Mouse (Mus musculus) MEL (cell line): Measurements from ENCODE around the gene Dnah3. TPM values are rescaled to one million over a fixed set of nuclear protein-coding genes. Genes with fewer than 3 reads are reported as not detected.

ENCODE experiments used
- DNase-seq: peaks from one replicate; pipeline ENCODE4 v3.0.0; 2011; ENCODE audit warnings: low read depth, low spot score
- H3K27ac ChIP-seq: 2 replicates; pipeline ENCODE4 v1.5.1; 2012; ENCODE audit warnings: low read depth, mild to moderate bottlenecking, control low read depth, low read length, moderate library complexity; ENCODE audit not compliant: control insufficient read depth
- H3K27me3 ChIP-seq, 2 experiments: fragments of 150-350 bp in 1 of 2; sonication (generic) in 1 of 2; 2 replicates each; pipeline ENCODE4 v1.6.1; 2012; ENCODE audit warnings: low read length in 2 of 2, mild to moderate bottlenecking in 2 of 2, improper control_type of control experiment in 1 of 2, moderate library complexity in 1 of 2; ENCODE audit not compliant: insufficient read depth in 2 of 2, control insufficient read depth in 1 of 2
- H3K36me3 ChIP-seq, 2 experiments: 2 replicates each; pipeline ENCODE4 v1.6.1; 2012 to 2014; ENCODE audit warnings: low read length in 2 of 2, improper control_type of control experiment in 1 of 2, inconsistent platforms in 1 of 2, mild to moderate bottlenecking in 1 of 2; ENCODE audit not compliant: insufficient read depth in 2 of 2, control insufficient read depth in 1 of 2
- H3K4me1 ChIP-seq, 2 experiments: fragments of 150-350 bp in 1 of 2; sonication (generic) in 1 of 2; 2 replicates each; pipeline ENCODE4 v1.6.1; 2012; ENCODE audit warnings: low read length in 2 of 2, improper control_type of control experiment in 1 of 2, mild to moderate bottlenecking in 1 of 2; ENCODE audit not compliant: insufficient read depth in 2 of 2, control insufficient read depth in 1 of 2
- H3K4me3 ChIP-seq, 2 experiments: fragments of 150-350 bp in 1 of 2; sonication (generic) in 1 of 2; 2 replicates each; pipeline ENCODE4 v1.5.1; 2012; ENCODE audit warnings: low read depth in 2 of 2, low read length in 2 of 2, mild to moderate bottlenecking in 2 of 2, moderate library complexity in 2 of 2, control low read depth in 1 of 2, improper control_type of control experiment in 1 of 2; ENCODE audit not compliant: control insufficient read depth in 1 of 2, insufficient read depth in 1 of 2
- H3K79me2 ChIP-seq: 2 replicates; pipeline ENCODE4 v1.6.1; 2012; ENCODE audit warnings: mild to moderate bottlenecking, low read length, moderate library complexity; ENCODE audit not compliant: control insufficient read depth, poor library complexity, insufficient read depth
- H3K9ac ChIP-seq: 2 replicates; pipeline ENCODE4 v1.6.1; 2012; ENCODE audit warnings: low read depth, mild to moderate bottlenecking, control low read depth, low read length, moderate library complexity; ENCODE audit not compliant: control insufficient read depth, poor library complexity, severe bottlenecking
- H3K9me3 ChIP-seq: fragments of 150-350 bp; sonication (generic); replicated peaks from 2 replicates; pipeline ENCODE4 v1.6.1; 2012; ENCODE audit warnings: mild to moderate bottlenecking, low read length, improper control_type of control experiment, moderate library complexity; ENCODE audit not compliant: insufficient read depth
- ETS1 ChIP-seq: IDR thresholded peaks from 2 replicates; pipeline ENCODE4 v1.6.1; 2012; ENCODE audit warnings: low read depth, mild to moderate bottlenecking, inconsistent platforms, low read length, improper control_type of control experiment, moderate library complexity
- GATA1 ChIP-seq: IDR thresholded peaks from 2 replicates; pipeline ENCODE4 v1.6.1; 2011; ENCODE audit warnings: low read depth, low read length, improper control_type of control experiment
- MAFK ChIP-seq: IDR thresholded peaks from 2 replicates; pipeline ENCODE4 v1.6.1; 2011; ENCODE audit warnings: low read depth, mild to moderate bottlenecking, low read length, improper control_type of control experiment, borderline replicate concordance
- MAX ChIP-seq: IDR thresholded peaks from 2 replicates; pipeline ENCODE4 v1.6.1; 2011; ENCODE audit warnings: low read length, improper control_type of control experiment
- MAZ ChIP-seq: IDR thresholded peaks from 2 replicates; pipeline ENCODE4 v1.6.1; 2012; ENCODE audit warnings: low read depth, mild to moderate bottlenecking, inconsistent platforms, low read length, improper control_type of control experiment
- MEF2A ChIP-seq: IDR thresholded peaks from 2 replicates; pipeline ENCODE4 v1.6.1; 2014; ENCODE audit warnings: low read depth, mild to moderate bottlenecking, inconsistent platforms, low read length, improper control_type of control experiment; ENCODE audit not compliant: poor library complexity, insufficient replicate concordance, severe bottlenecking; ENCODE audit errors: extremely low read depth
- MXI1 ChIP-seq: IDR thresholded peaks from 2 replicates; pipeline ENCODE4 v1.6.1; 2011; ENCODE audit warnings: mild to moderate bottlenecking, low read depth, low read length, improper control_type of control experiment
- NRF1 ChIP-seq: IDR thresholded peaks from 2 replicates; pipeline ENCODE4 v1.6.1; 2014; ENCODE audit warnings: low read depth, mild to moderate bottlenecking, inconsistent platforms, low read length, improper control_type of control experiment, moderate library complexity; ENCODE audit not compliant: poor library complexity, insufficient read depth, severe bottlenecking
- POLR2A ChIP-seq, 2 experiments: IDR thresholded peaks; 2 replicates each; pipeline ENCODE4 v1.6.1; 2011 to 2012; ENCODE audit warnings: low read length in 2 of 2, mild to moderate bottlenecking in 2 of 2, control low read depth in 1 of 2, improper control_type of control experiment in 1 of 2, low read depth in 1 of 2, moderate library complexity in 1 of 2; ENCODE audit not compliant: control insufficient read depth in 1 of 2, insufficient read depth in 1 of 2, poor library complexity in 1 of 2
- POLR2AphosphoS2 ChIP-seq: IDR thresholded peaks from 2 replicates; pipeline ENCODE4 v1.6.1; 2011; ENCODE audit warnings: low read length, improper control_type of control experiment
- POLR2AphosphoS5 ChIP-seq: IDR thresholded peaks from 2 replicates; pipeline ENCODE4 v1.6.1; 2012; ENCODE audit warnings: low read depth, borderline replicate concordance, mild to moderate bottlenecking, inconsistent platforms, low read length, moderate library complexity, mixed read lengths
- RAD21 ChIP-seq: IDR thresholded peaks from 2 replicates; pipeline ENCODE4 v1.6.1; 2011; ENCODE audit warnings: mild to moderate bottlenecking, low read depth, low read length, improper control_type of control experiment
- TAL1 ChIP-seq: IDR thresholded peaks from 2 replicates; pipeline ENCODE4 v1.6.1; 2012; ENCODE audit warnings: mild to moderate bottlenecking, inconsistent platforms, low read length, moderate library complexity, mixed read lengths
- TBP ChIP-seq: IDR thresholded peaks from 2 replicates; pipeline ENCODE4 v1.8.0; 2011; ENCODE audit warnings: low read depth, low read length, improper control_type of control experiment
- UBTF ChIP-seq: IDR thresholded peaks from 2 replicates; pipeline ENCODE4 v1.6.1; 2012; ENCODE audit warnings: low read depth, mild to moderate bottlenecking, inconsistent platforms, low read length, improper control_type of control experiment, moderate library complexity, borderline replicate concordance; ENCODE audit not compliant: insufficient read depth
- USF2 ChIP-seq, 2 experiments: IDR thresholded peaks; 2 replicates each; pipeline ENCODE4 v1.6.1; 2011 to 2012; ENCODE audit warnings: improper control_type of control experiment in 2 of 2, low read length in 2 of 2, borderline replicate concordance in 1 of 2, inconsistent platforms in 1 of 2, low read depth in 1 of 2, mild to moderate bottlenecking in 1 of 2; ENCODE audit not compliant: insufficient read depth in 1 of 2
- ZC3H11A ChIP-seq: IDR thresholded peaks from 2 replicates; pipeline ENCODE4 v1.6.1; 2012; ENCODE audit warnings: low read depth, mild to moderate bottlenecking, inconsistent platforms, low read length, improper control_type of control experiment
- ZKSCAN1 ChIP-seq: IDR thresholded peaks from 2 replicates; pipeline ENCODE4 v1.6.1; 2012; ENCODE audit warnings: low read depth, mild to moderate bottlenecking, inconsistent platforms, low read length, improper control_type of control experiment, moderate library complexity
- polyA plus RNA-seq, 2 experiments: library from polyadenylated mRNA; stranded (reverse) in 1 of 2; unstranded in 1 of 2; fragments of >175 nt in 1 of 2; fragments of >200 nt in 1 of 2; gene quantifications; 2 replicates each; pipeline versions ENCODE4 v1.2.1 to v1.2.4; 2012; ENCODE audit warnings: low replicate concordance in 2 of 2, low read depth in 1 of 2; ENCODE audit not compliant: insufficient read length in 2 of 2, insufficient read depth in 1 of 2, missing spikeins in 1 of 2
- total RNA-seq: library from RNA; depleted of rRNA; stranded (reverse); fragments of 300-350 nt; gene quantifications from 2 replicates; pipeline ENCODE4 v1.2.3, GENCODE M21; 2012

The Dnah3 gene
- total and polyA plus RNA-seq, 3 experiments, result not detected

- no peak for DNase-seq
- Histone ChIP-seq H3K27ac (no peak overlapping the region), H3K27me3 (no peaks in the 10 kb centered on the region), H3K79me2 (no peaks in the 10 kb centered on the region), H3K9me3 (no peaks in the 10 kb centered on the region), H3K9ac (no peak overlapping the region), H3K4me3 (no peak overlapping the region)
- TF ChIP-seq MEF2A (no peak), USF2 (IDR thresholded peaks at IDR 0.05; ENCODE audit: borderline replicate concordance in 1 of 2, insufficient read depth in 1 of 2, low read depth in 1 of 2, low read length in 2 of 2) (no peak), ZKSCAN1 (no peak), RAD21 (no peak), MXI1 (no peak), GATA1 (no peak)
- TF ChIP-seq, all 39 proteins: peak for 0
- no peaks in the 10 kb centered on the region for H3K36me3 ChIP-seq
- H3K4me1 ChIP-seq, result no peaks in the 10 kb centered on the region
These were observed 66.4 kb downstream of the Dnah3 start for GRCm38 (mm10) chr7:120028669-120029068.

GRCm38 (mm10) chr7:119997066-119997465 lies 98.0 kb downstream of the Dnah3 start:
- H3K4me3 ChIP-seq, result no peak overlapping the region
- no peaks in the 10 kb centered on the region for H3K36me3 ChIP-seq
- no peak for DNase-seq

GRCm38 (mm10) chr7:119985279-119985912 lies 109.7 kb downstream of the Dnah3 start:
- H3K79me2 ChIP-seq, result no peaks in the 10 kb centered on the region
- H3K4me3 ChIP-seq, result no peak overlapping the region
- TF ChIP-seq MAZ, result no peak
- no peak for TF ChIP-seq ETS1
- TF ChIP-seq POLR2AphosphoS2, result no peak
- no peak for TF ChIP-seq UBTF
- no peaks in the 10 kb centered on the region for H3K27me3 ChIP-seq
- no peak overlapping the region for H3K9ac ChIP-seq
- H3K9me3 ChIP-seq, result no peaks in the 10 kb centered on the region
- no peak overlapping the region for H3K27ac ChIP-seq
- H3K4me1 ChIP-seq, result no peaks in the 10 kb centered on the region
- no peaks in the 10 kb centered on the region for H3K36me3 ChIP-seq
- no peak for DNase-seq

More at GRCm38 (mm10) chr7:119997066-119997465, 98.0 kb downstream of the Dnah3 start:
- TF ChIP-seq ZC3H11A (no peak), MAFK (no peak), POLR2AphosphoS2 (no peak), TAL1 (no peak), POLR2A (IDR thresholded peaks at IDR 0.05; ENCODE audit: control insufficient read depth in 1 of 2, insufficient read depth in 1 of 2, low read depth in 1 of 2, low read length in 2 of 2, poor library complexity in 1 of 2) (no peak), ETS1 (no peak), POLR2AphosphoS5 (no peak), NRF1 (no peak), TBP (no peak), MAX (no peak)
- Histone ChIP-seq H3K27ac (no peak overlapping the region), H3K9ac (no peak overlapping the region), H3K4me1 (no peaks in the 10 kb centered on the region), H3K9me3 (no peaks in the 10 kb centered on the region), H3K79me2 (no peaks in the 10 kb centered on the region), H3K27me3 (no peaks in the 10 kb centered on the region)
